Mouse (Mus musculus) neutrophil, adult 59 days (primary cell): ENCODE measurements around the gene Cc2d2b. TPM values are rescaled to one million over a fixed set of nuclear protein-coding genes. Genes with fewer than 3 reads are reported as not detected.

Source experiments
- total RNA-seq, 2 experiments: library from RNA; stranded (reverse); gene quantifications; 1 replicate in 1 of 2; 2 replicates in 1 of 2; pipeline ENCODE4 v1.2.4; 2023

Gene Cc2d2b
- total RNA-seq = not detected

GRCm38 (mm10) chr19:40748559-40748958 is at the start of gene Cc2d2b:
Gene Cc2d2b (plus strand): TSS chr19:40748753.

GRCm38 (mm10) chr19:40830703-40831415 is 82.3 kb downstream of the Cc2d2b start, which contains the start of gene Ccnj:
Gene Ccnj (plus strand): TSS chr19:40831279.

Other genes starting within 250 kb of the Cc2d2b start
- gene Sorbs1, start 235.0 kb upstream of the Cc2d2b start, total RNA-seq = 1 to 10 TPM; 4.5 to 6.8 TPM
- 10 to 100 TPM in 1 of 2 experiments, 1 to 10 TPM in 1; 6.1 to 10.8 TPM for gene Aldh18a1, start 160.3 kb upstream of the Cc2d2b start, total RNA-seq
- gene Tctn3, start 136.5 kb upstream of the Cc2d2b start, total RNA-seq = 1 to 10 TPM; 3.8 to 7.0 TPM
- gene Entpd1, start 136.4 kb upstream of the Cc2d2b start, total RNA-seq = 10 to 100 TPM; 86.2 to 94.4 TPM
- 1 to 10 TPM; 5.4 to 6.2 TPM for gene Ccnj, start 82.5 kb downstream of the Cc2d2b start, total RNA-seq
- 10 to 100 TPM; 19.0 to 22.2 TPM for gene Zfp518a, start 146.0 kb downstream of the Cc2d2b start, total RNA-seq
- gene Blnk, start 245.8 kb downstream of the Cc2d2b start, total RNA-seq = 1 to 10 TPM; 6.2 to 8.6 TPM